Mouse (Mus musculus) lung, adult 2 months (tissue): Measurements from ENCODE around the gene Nfe2l1.
A peak's percentile ranks its signal among the peaks of the same experiment; 100 is the strongest.

Experiments
- CTCF ChIP-seq: fragments of 200-500 bp; IDR thresholded peaks from 2 replicates; pipeline ENCODE4 v1.5.1; 2011; ENCODE audit warnings: mild to moderate bottlenecking, low read length, control low read depth; ENCODE audit not compliant: insufficient read depth
- POLR2A ChIP-seq: fragments of 200-500 bp; IDR thresholded peaks from 2 replicates; pipeline ENCODE4 v1.6.1; 2011; ENCODE audit warnings: low read depth, mild to moderate bottlenecking, control low read depth, low read length, borderline replicate concordance; ENCODE audit errors: extremely low read depth

DNA sequence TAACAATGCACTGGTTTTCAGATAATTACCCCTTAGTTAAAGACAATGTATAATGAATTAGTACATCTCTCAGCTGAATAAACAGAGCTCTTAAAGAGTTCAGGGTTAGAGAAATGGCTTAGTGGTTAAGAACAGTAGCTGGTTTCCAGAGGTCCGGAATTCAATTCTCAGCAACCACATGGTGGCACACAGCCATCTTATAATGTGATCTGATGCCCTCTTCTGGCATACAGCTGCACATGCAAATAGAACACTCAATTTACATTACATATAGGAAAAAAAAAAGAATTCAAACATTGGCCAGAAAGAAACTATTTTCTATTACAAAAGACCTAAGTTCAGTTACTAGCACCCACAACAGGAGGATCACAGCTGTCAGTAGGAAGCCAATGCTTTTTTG, 33.2 kb downstream of the Nfe2l1 start:
- TF ChIP-seq CTCF (0 out of 2 replicates have a peak, but pooled peaks have one; percentile 9), POLR2A (no peak)
